In the genomic region with DNA sequence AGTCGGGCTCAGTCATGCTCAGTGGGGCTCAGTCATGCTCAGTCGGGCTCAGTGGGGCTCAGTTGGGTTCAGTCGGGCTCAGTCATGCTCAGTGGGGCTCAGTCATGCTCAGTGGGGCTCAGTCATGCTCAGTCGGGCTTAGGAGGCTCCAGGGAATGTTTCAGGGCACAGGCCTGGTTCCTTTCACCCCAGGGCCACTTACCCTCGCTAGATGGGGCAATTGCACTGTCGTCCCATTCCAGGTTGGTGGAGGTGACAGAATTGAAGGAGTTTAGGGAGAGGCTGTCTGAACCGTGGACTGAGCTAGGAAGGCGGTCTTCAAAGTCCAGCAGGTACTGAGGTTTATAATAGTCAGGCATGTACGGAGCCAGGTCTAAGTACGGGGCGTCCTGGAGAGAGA, we compare ENCODE assay signal across 18 mouse cellular contexts. TPM values are rescaled to one million over a fixed set of nuclear protein-coding genes. Genes with fewer than 3 reads are reported as not detected.
"Had no signal": no experiment of that assay in that cellular context is flagged by ENCODE, and none has a peak within 500 bp of the region (broad histone marks: within the 10 kb centered on the region; RNA-seq: fewer than 3 reads in every experiment).

No protein-coding gene starts in this region.

- H3K4me2 ChIP-seq: limb, embryonic 13.5 days; liver, embryonic 11.5 days; liver, embryonic 15.5 days; neural tube, embryonic 15.5 days had no signal

- DNase-seq: kidney, adult 8-10 months; kidney, postnatal 14 days; left cerebral cortex, postnatal 4 days; lung, postnatal 4 days; midbrain, embryonic 14.5 days; right cerebral cortex, adult 18-20 months; right cerebral cortex, postnatal 25 days; thymus, postnatal 14 days had no signal

- H3K9ac ChIP-seq: limb, embryonic 13.5 days; liver, embryonic 15.5 days; neural tube, embryonic 15.5 days had no signal

- ATAC-seq: inflammation-experienced regulatory T-cells, adult 6 months had no signal

- H3K27me3 ChIP-seq: limb, embryonic 13.5 days; liver, embryonic 15.5 days; neural tube, embryonic 15.5 days had no signal

- H3K9me3 ChIP-seq: limb, embryonic 13.5 days; liver, embryonic 15.5 days; midbrain, embryonic 10.5 days; neural tube, embryonic 15.5 days had no signal

- H3K27ac ChIP-seq: limb, embryonic 13.5 days; liver, embryonic 15.5 days; midbrain, embryonic 10.5 days; neural tube, embryonic 15.5 days had no signal

- H3K4me3 ChIP-seq: limb, embryonic 13.5 days; liver, embryonic 15.5 days; midbrain, embryonic 10.5 days; myocyte; neural tube, embryonic 15.5 days had no signal

RNA-seq across cellular contexts. Expression of a gene that starts 15.9 kb away (rescaled TPM):
- polyA plus RNA-seq: limb, embryonic 13.5 days; liver, embryonic 11.5 days; neural tube, embryonic 11.5 days had no signal

RNA-seq across cellular contexts. Expression of a gene that starts 45.9 kb away (rescaled TPM):
- polyA plus RNA-seq: inflammation-experienced regulatory T-cells, adult 6 months; liver, embryonic 11.5 days; lung, embryonic 16.5 days; midbrain, embryonic 14.5 days; neural tube, embryonic 11.5 days; neural tube, embryonic 15.5 days; stomach, embryonic 16.5 days had no signal
